Mouse (Mus musculus): ENCODE results near the gene Tnni3. TPM values are rescaled to one million over a fixed set of nuclear protein-coding genes. Genes with fewer than 3 reads are reported as not detected.

Tnni3 gene
- polyA plus RNA-seq, 1 experiment, result 10.0 TPM

DNA sequence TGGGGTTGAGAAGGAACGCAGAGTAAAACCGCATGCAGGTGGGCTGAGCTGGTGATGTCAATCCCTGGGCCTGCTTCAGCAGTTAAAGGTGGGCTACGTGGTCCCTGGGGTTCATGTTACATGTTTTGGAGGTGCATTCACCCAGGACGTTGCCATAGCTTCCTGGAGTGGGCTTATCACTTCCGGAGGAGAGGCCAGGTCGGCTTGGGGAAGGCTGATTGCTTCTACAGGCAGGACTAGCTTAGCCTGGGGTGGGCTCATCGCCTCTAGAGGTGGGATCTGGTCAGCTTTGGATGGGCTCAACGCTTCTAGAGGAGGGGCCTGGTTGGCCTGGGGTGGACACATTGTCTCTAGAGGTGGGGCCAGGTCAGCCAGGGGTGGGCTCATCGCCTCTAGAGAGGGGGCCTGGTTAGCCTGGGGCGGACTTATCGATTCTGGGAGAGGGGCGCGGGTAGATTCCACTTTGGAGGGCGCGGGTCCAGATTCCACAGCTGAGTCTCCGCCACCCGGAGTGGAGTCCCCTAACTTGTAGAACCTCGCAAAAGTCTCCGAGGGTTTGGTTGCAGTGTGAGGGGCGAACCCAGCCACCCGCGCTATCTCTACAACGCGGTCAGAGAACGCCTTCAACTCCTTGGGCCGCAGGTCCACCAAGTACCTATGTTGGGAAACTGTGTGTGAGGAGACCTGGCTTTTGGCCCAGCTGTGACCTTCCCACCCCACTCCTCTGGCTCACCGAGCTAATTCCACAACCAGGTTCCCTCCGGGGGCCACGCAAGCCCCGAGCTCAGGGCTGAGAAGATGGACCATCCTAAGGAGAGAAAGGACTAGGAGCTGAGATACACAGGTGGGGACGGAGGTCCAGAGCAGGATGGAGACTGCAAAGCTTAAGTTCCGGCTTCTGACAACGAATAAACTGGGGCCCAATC, 561 bp downstream of the Tnni3 start:
- Histone ChIP-seq H3K27ac (ENCODE audit: insufficient read depth, low read length) (no peak overlapping the region), H3K36me3 (ENCODE audit: control insufficient read depth, insufficient read depth, low read length, poor library complexity, severe bottlenecking) (no peaks in the 10 kb centered on the region), H3K9ac (ENCODE audit: low read depth, poor library complexity, severe bottlenecking) (no peak overlapping the region), H3K4me1 (ENCODE audit: control insufficient read depth, insufficient read depth, low read length) (peaks cover 3% of the 10 kb centered on the region), H3K27me3 (ENCODE audit: control insufficient read depth, insufficient read depth, low read length, poor library complexity, severe bottlenecking) (no peaks in the 10 kb centered on the region), H3K4me3 (ENCODE audit: low read depth, low read length) (no peak overlapping the region), H3K9me3 (replicated peaks; ENCODE audit: control insufficient read depth, insufficient read depth, low read length, poor library complexity, severe bottlenecking) (no peaks in the 10 kb centered on the region)
- no peak for TF ChIP-seq CTCF (IDR thresholded peaks at IDR 0.05; ENCODE audit: low read depth, low read length)
- TF ChIP-seq POLR2A (IDR thresholded peaks at IDR 0.05; ENCODE audit: insufficient read depth, low read length), result no peak
- no peak for TF ChIP-seq EP300 (IDR thresholded peaks at IDR 0.05; ENCODE audit: insufficient read depth, low read depth, low read length)

DNA sequence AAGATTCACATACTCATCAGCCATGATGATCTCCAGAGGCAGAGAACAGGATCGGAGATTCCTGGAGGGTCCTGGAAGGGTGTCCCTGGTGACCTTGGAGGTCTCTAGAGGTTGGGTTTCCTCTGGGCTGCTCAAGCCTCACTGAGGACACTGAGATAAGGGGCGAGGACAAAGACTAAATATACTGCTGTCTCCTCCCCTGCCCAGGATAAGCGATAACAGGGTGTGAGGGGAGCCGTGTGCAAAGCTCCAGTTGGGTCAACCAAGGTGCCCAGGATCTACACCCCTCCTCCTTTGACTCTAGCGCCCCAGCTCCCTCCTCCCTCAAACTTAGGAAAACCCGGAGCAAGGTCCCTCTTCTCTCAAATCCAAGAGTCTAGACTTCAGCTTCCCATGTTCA, 1.7 kb downstream of the Tnni3 start:
- Histone ChIP-seq H3K27me3 (ENCODE audit: control insufficient read depth, insufficient read depth, low read length, poor library complexity, severe bottlenecking) (no peaks in the 10 kb centered on the region), H3K27ac (ENCODE audit: insufficient read depth, low read length) (no peak overlapping the region), H3K4me3 (ENCODE audit: low read depth, low read length) (no peak overlapping the region), H3K36me3 (ENCODE audit: control insufficient read depth, insufficient read depth, low read length, poor library complexity, severe bottlenecking) (no peaks in the 10 kb centered on the region), H3K4me1 (ENCODE audit: control insufficient read depth, insufficient read depth, low read length) (peaks cover 3% of the 10 kb centered on the region), H3K9me3 (replicated peaks; ENCODE audit: control insufficient read depth, insufficient read depth, low read length, poor library complexity, severe bottlenecking) (no peaks in the 10 kb centered on the region), H3K9ac (ENCODE audit: low read depth, poor library complexity, severe bottlenecking) (no peak overlapping the region)
- TF ChIP-seq CTCF (IDR thresholded peaks at IDR 0.05; ENCODE audit: low read depth, low read length) (no peak), EP300 (IDR thresholded peaks at IDR 0.05; ENCODE audit: insufficient read depth, low read depth, low read length) (no peak), POLR2A (IDR thresholded peaks at IDR 0.05; ENCODE audit: insufficient read depth, low read length) (no peak)

DNA sequence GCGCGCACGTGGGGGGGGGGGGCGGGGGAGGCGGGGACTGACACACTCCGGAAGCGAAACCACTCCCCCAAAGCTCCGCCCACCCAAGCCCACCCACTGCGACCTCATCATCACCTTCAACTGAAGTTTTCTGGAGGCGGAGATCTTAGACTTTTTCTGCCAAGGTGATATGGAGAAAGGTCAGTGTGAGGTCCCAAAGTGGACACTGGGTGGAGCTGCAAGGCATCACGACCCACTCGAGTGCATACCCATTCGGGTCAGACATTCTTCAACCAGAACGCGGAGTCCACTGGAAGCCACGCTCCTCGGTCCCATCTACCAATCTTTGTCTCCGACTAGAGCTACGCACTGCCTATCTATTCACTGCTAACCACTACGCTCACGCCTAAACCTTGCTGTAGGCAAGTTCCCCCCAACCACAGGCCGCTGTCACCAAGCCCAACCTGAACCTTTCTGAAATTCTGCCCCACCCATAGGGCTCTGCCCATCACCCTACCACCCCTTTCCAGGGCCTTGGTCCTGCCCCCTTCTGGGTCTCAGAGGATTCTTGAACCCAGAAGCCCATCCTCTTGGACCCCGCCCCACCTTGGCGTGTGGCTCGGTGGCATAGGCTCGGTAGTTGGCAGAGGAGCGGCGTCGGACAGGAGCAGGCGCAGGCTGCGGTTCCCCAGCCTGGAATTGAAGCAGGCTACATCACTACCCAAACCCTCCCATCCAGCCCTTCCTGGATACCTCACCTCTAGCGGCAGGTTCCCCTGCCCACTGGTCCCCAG, 2.6 kb downstream of the Tnni3 start:
- Histone ChIP-seq H3K27ac (ENCODE audit: insufficient read depth, low read length) (no peak overlapping the region), H3K36me3 (ENCODE audit: control insufficient read depth, insufficient read depth, low read length, poor library complexity, severe bottlenecking) (no peaks in the 10 kb centered on the region), H3K9ac (ENCODE audit: low read depth, poor library complexity, severe bottlenecking) (no peak overlapping the region), H3K4me3 (ENCODE audit: low read depth, low read length) (no peak overlapping the region), H3K4me1 (ENCODE audit: control insufficient read depth, insufficient read depth, low read length) (peaks cover 3% of the 10 kb centered on the region), H3K27me3 (ENCODE audit: control insufficient read depth, insufficient read depth, low read length, poor library complexity, severe bottlenecking) (no peaks in the 10 kb centered on the region), H3K9me3 (replicated peaks; ENCODE audit: control insufficient read depth, insufficient read depth, low read length, poor library complexity, severe bottlenecking) (no peaks in the 10 kb centered on the region)
- no peak for TF ChIP-seq EP300 (IDR thresholded peaks at IDR 0.05; ENCODE audit: insufficient read depth, low read depth, low read length)
- TF ChIP-seq POLR2A (IDR thresholded peaks at IDR 0.05; ENCODE audit: insufficient read depth, low read length), result no peak
- no peak for TF ChIP-seq CTCF (IDR thresholded peaks at IDR 0.05; ENCODE audit: low read depth, low read length)

DNA sequence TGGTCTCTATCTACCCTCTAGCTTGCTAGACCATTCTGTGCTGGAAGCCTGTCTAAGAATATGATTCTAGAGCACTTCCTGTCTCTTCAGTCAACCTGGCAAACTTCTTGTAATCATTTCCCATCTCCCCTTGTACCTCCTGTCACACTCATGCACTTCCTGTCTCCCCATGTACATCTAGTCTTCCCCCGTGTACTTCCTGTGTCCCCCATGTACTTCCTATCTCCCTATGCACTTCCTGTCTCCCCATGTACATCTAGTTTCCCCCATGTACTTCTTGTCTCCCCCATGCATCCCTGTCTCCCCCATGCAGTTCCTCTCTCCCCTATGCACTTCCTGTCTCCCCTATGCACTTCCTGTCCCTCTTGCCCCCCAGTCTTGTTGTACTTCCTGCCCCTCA, 5.5 kb downstream of the Tnni3 start:
- Histone ChIP-seq H3K36me3 (ENCODE audit: control insufficient read depth, insufficient read depth, low read length, poor library complexity, severe bottlenecking) (no peaks in the 10 kb centered on the region), H3K27me3 (ENCODE audit: control insufficient read depth, insufficient read depth, low read length, poor library complexity, severe bottlenecking) (no peaks in the 10 kb centered on the region), H3K9me3 (replicated peaks; ENCODE audit: control insufficient read depth, insufficient read depth, low read length, poor library complexity, severe bottlenecking) (no peaks in the 10 kb centered on the region), H3K27ac (ENCODE audit: insufficient read depth, low read length) (no peak overlapping the region), H3K4me1 (ENCODE audit: control insufficient read depth, insufficient read depth, low read length) (peaks cover 4% of the 10 kb centered on the region), H3K4me3 (ENCODE audit: low read depth, low read length) (no peak overlapping the region), H3K9ac (ENCODE audit: low read depth, poor library complexity, severe bottlenecking) (no peak overlapping the region)
- no peak for TF ChIP-seq EP300 (IDR thresholded peaks at IDR 0.05; ENCODE audit: insufficient read depth, low read depth, low read length)
- no peak for TF ChIP-seq POLR2A (IDR thresholded peaks at IDR 0.05; ENCODE audit: insufficient read depth, low read length)
- TF ChIP-seq CTCF (IDR thresholded peaks at IDR 0.05; ENCODE audit: low read depth, low read length), result no peak

DNA sequence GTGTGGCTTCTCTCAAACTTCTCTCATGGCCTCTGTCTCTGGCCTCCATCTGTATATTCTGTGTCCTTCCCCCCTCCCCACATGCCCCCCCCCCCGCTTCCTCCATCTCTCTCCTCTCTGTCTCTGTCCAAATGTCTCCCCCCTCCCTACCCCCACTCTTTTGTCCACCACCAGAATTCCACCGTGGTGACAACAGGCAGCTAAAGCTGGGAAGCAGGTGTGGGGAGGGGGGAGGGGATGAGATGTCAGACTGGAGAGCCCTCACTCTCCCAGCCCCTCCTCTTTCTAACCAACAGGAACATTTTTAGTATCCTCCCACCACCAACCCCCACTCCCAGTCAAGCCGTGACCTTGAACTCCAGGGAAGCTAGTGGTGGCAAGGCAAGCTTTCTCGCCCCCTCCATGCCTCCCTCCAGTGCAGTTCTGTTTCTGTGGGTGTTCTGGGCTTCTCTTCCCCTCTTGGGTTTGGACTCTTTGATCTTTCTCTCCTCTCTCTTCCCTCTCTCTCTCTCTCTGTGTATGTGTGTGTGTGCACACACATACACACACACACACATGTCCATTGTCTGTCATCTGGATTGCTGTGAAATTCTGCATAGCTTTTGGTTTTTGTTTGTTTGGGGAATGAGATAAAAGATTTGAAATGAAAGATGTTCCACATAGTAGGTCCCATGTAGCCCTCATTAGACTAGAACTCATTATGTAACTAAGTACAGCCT, 7.5 kb downstream of the Tnni3 start, which contains the start of gene Tnnt1:
Gene Tnnt1, minus strand, starts transcription at position 51 of the 719 bp plus-strand sequence.
- TF ChIP-seq POLR2A (IDR thresholded peaks at IDR 0.05; ENCODE audit: insufficient read depth, low read length) (no peak), EP300 (IDR thresholded peaks at IDR 0.05; ENCODE audit: insufficient read depth, low read depth, low read length) (peak; percentile 61)
- H3K27ac ChIP-seq (ENCODE audit: insufficient read depth, low read length), result no peak within 1 kb of the TSS
- no peak within 1 kb of the TSS for H3K4me3 ChIP-seq (ENCODE audit: low read depth, low read length)
- H3K4me1 ChIP-seq (ENCODE audit: control insufficient read depth, insufficient read depth, low read length), result peaks cover 2% of the 10 kb centered on the region
- no peaks in the 10 kb centered on the region for H3K27me3 ChIP-seq (ENCODE audit: control insufficient read depth, insufficient read depth, low read length, poor library complexity, severe bottlenecking)
- H3K9ac ChIP-seq (ENCODE audit: low read depth, poor library complexity, severe bottlenecking), result no peak within 1 kb of the TSS
- H3K9me3 ChIP-seq (replicated peaks; ENCODE audit: control insufficient read depth, insufficient read depth, low read length, poor library complexity, severe bottlenecking), result no peaks in the 10 kb centered on the region
- no peaks in the 10 kb centered on the region for H3K36me3 ChIP-seq (ENCODE audit: control insufficient read depth, insufficient read depth, low read length, poor library complexity, severe bottlenecking)

All from ES-Bruce4 (cell line).